Mouse (Mus musculus) forebrain, embryonic 15.5 days (tissue): ENCODE data around the gene Ptpn6. TPM values are rescaled to one million over a fixed set of nuclear protein-coding genes. Genes with fewer than 3 reads are reported as not detected.
A peak's percentile ranks its signal among the peaks of the same experiment; 100 is the strongest.

Experiments used
- ATAC-seq: fragments of 200-750 bp; cut with Nextera tagmentation; replicated peaks from 2 replicates; pipeline ENCODE4 v1.8.0; 2017; ENCODE audit warnings: mild to moderate bottlenecking, moderate TSS enrichment, moderate library complexity
- H3K27ac ChIP-seq: fragments of 300-500 bp; sonication (generic); replicated peaks from 2 replicates; pipeline ENCODE4 v1.5.1; 2015; ENCODE audit warnings: mild to moderate bottlenecking, inconsistent platforms
- H3K27me3 ChIP-seq: fragments of 300-500 bp; sonication (generic); 2 replicates; pipeline ENCODE4 v1.6.1; 2015; ENCODE audit warnings: inconsistent platforms
- H3K36me3 ChIP-seq: fragments of 300-500 bp; sonication (generic); 2 replicates; pipeline ENCODE4 v1.6.1; 2015; ENCODE audit warnings: mild to moderate bottlenecking, inconsistent platforms
- H3K4me1 ChIP-seq: fragments of 300-500 bp; sonication (generic); 2 replicates; pipeline ENCODE4 v1.6.1; 2015; ENCODE audit warnings: inconsistent platforms
- H3K4me2 ChIP-seq: fragments of 300-500 bp; sonication (generic); replicated peaks from 2 replicates; pipeline ENCODE4 v1.6.1; 2015; ENCODE audit warnings: mild to moderate bottlenecking, inconsistent platforms
- H3K4me3 ChIP-seq: fragments of 300-500 bp; sonication (generic); 2 replicates; pipeline ENCODE4 v1.5.1; 2015; ENCODE audit warnings: mild to moderate bottlenecking, inconsistent platforms
- H3K9ac ChIP-seq: fragments of 300-500 bp; sonication (generic); replicated peaks from 2 replicates; pipeline ENCODE4 v1.6.1; 2015; ENCODE audit warnings: mild to moderate bottlenecking, inconsistent platforms
- H3K9me3 ChIP-seq: fragments of 300-500 bp; sonication (generic); 2 replicates; pipeline ENCODE4 v1.6.1; 2016; ENCODE audit warnings: inconsistent platforms
- WGBS: fragments of 180-500 bp; shearing (Covaris S2); methylation state at CpG from one replicate; pipeline ENCODE4 v1.1.7; 2015; ENCODE audit warnings: mixed read lengths; 5-methylcytosine and 5-hydroxymethylcytosine counted together
- polyA plus RNA-seq: library from polyadenylated mRNA; unstranded; fragments of >200 nt; fragmentation: Nextera tagmentation; extraction: Ambion mirVana; gene quantifications from 2 replicates; pipeline ENCODE4 v1.2.1, GENCODE M21; 2015

The Ptpn6 gene
- polyA plus RNA-seq, 1 experiment from 2014 or later = 3.2 TPM

DNA sequence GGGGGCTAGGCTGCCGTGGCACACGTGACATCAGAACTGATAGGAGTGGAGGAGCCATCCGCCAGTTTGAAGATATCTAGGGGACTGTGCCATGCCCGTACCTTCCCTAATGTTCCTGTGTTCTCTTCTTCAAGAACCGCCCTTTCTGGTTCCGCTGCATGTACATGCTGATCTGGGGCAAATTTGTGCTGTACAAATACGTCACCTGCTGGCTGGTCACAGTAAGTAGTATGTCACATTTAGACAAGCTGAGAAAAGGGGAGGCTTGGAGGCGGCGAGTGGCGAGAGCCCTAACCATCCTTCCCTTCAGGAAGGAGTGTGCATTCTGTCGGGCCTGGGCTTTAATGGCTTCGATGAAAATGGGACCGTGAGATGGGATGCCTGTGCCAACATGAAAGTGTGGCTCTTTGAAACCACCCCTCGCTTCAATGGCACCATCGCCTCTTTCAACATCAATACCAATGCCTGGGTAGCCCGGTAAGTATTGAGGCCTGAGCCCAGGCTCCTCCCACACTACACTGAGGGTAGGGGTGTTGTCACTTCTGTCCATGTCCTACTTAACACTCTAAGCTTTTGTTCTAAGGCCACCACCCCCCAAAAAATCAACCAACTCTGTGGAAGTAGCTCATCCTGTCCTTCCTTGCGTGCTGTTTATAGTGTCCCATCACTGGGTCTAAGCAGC lies 36.3 kb downstream of the Ptpn6 start:
- H3K36me3 ChIP-seq = peaks cover 50% of the 10 kb centered on the region
- peak; percentile 21 for ATAC-seq
- no peak overlapping the region for H3K4me3 ChIP-seq
- no peaks in the 10 kb centered on the region for H3K27me3 ChIP-seq
- 93% methylated on average over 17 of the region's 17 CpGs for WGBS
- H3K27ac ChIP-seq = no peak overlapping the region
- no peak overlapping the region for H3K9ac ChIP-seq
- no peaks in the 10 kb centered on the region for H3K4me1 ChIP-seq
- H3K9me3 ChIP-seq = no peaks in the 10 kb centered on the region
- H3K4me2 ChIP-seq = no peak overlapping the region

DNA sequence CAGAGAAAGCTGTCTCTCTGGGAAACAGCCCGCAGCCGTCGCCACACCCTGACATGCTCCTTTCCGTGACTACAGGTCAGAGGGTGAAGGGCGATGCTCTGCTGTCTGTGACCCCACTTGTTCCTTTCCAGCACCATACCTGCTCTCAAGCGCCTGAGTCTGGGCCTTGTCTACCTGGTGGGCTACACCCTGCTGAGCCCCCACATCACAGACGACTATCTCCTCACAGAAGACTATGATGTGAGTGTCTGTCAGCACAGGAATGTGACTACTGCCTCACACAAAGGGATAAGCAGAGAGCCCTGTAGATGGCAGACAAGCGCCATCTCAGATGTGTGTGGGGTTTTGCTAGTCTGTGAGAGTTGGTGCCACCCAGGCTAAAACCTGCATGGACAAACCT lies 37.2 kb downstream of the Ptpn6 start:
- no peak overlapping the region for H3K9ac ChIP-seq
- H3K27me3 ChIP-seq = no peaks in the 10 kb centered on the region
- H3K27ac ChIP-seq = no peak overlapping the region
- no peak overlapping the region for H3K4me2 ChIP-seq
- no peak overlapping the region for H3K4me3 ChIP-seq
- H3K9me3 ChIP-seq = no peaks in the 10 kb centered on the region
- WGBS = 83% methylated on average over 8 of the region's 8 CpGs
- H3K36me3 ChIP-seq = peaks cover 50% of the 10 kb centered on the region
- H3K4me1 ChIP-seq = no peaks in the 10 kb centered on the region
- ATAC-seq = peak; percentile 42; the same call in 1 of the 2 replicates

DNA sequence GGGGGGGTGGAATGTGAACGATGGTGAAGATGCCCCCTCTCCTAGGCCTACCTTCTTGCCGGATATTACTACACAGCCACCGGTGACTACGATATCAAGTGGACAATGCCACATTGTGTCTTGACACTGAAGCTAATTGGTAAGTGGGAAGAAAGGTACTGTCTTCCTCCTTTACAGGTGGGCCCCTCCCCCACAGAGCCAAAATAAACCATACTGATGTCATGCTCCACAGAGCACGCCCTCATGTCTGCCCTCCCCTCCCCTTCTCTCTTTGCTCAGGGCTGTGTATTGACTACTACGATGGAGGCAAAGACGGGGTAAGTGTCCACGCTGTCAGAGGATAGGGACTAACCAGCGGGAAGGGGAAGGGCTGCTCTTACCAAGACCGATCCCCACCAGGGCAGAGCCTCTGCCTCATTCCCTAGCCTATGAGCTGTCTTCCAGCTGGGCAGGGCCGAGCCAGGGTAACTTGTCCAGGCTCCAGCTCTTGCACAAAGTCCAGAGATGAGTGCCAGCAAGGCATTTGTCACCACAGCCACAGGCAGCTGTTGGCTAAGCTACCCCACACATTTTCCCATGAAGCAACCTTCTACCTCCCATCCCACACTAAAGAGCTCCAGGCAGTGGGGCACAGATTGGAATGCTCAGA lies 38.4 kb downstream of the Ptpn6 start:
- Histone ChIP-seq H3K4me3 (no peak overlapping the region), H3K4me2 (no peak overlapping the region), H3K4me1 (no peaks in the 10 kb centered on the region), H3K27me3 (no peaks in the 10 kb centered on the region), H3K9me3 (no peaks in the 10 kb centered on the region), H3K9ac (no peak overlapping the region), H3K36me3 (peaks cover 45% of the 10 kb centered on the region), H3K27ac (no peak overlapping the region)
- 0 out of 2 replicates have a peak, but pooled peaks have one; percentile 15 for ATAC-seq
- 89% methylated on average over 11 of the region's 11 CpGs for WGBS

DNA sequence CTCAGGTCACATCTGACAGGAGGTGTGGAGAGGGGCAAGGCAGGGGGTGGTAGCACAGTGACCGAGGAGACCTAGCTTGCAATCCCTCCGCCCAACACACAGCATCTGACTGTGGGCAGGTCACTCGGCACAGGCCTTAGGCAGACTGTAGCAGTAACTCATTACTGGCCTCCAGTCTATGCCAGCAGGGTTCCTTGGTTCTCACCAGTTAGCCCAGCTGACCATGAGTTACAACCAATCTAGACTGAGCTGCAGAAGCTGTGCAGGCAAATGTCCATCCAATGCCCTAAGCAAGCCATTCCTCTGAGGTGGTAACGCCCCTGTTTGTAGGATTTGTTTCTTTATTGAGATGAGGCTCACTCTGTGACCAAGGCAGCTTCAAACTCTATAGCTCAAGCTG lies 39.1 kb downstream of the Ptpn6 start:
- whole genome bisulfite sequencing = 88% methylated on average over 4 of the region's 4 CpGs
- no peak for ATAC-seq
- H3K4me2 ChIP-seq = no peak overlapping the region

DNA sequence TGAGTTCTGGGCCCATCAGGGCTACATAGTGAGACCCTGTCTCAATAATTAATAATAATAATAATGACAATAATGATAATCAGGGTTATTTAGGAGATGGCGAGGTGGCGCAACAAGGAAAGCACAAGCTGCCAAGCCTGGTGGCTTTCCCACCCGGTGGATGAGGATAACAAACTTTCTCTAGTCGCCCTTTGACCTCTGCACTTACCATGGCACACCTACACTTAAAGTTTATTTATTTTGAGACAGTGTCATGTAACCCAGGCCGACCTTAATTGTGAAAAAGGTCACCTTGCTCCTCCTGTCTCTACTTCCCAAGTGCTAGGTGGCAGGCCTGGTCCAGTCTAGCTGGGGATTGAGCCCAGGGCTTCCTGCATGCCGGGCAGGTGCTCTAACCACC lies 39.8 kb downstream of the Ptpn6 start:
- Histone ChIP-seq H3K4me1 (peaks cover 10% of the 10 kb centered on the region), H3K36me3 (peaks cover 32% of the 10 kb centered on the region)

More for the DNA sequence above, 39.1 kb downstream of the Ptpn6 start:
- Histone ChIP-seq H3K9ac (no peak overlapping the region), H3K27me3 (no peaks in the 10 kb centered on the region), H3K9me3 (no peaks in the 10 kb centered on the region), H3K4me1 (peaks cover 5% of the 10 kb centered on the region), H3K36me3 (peaks cover 38% of the 10 kb centered on the region), H3K27ac (no peak overlapping the region), H3K4me3 (no peak overlapping the region)

DNA sequence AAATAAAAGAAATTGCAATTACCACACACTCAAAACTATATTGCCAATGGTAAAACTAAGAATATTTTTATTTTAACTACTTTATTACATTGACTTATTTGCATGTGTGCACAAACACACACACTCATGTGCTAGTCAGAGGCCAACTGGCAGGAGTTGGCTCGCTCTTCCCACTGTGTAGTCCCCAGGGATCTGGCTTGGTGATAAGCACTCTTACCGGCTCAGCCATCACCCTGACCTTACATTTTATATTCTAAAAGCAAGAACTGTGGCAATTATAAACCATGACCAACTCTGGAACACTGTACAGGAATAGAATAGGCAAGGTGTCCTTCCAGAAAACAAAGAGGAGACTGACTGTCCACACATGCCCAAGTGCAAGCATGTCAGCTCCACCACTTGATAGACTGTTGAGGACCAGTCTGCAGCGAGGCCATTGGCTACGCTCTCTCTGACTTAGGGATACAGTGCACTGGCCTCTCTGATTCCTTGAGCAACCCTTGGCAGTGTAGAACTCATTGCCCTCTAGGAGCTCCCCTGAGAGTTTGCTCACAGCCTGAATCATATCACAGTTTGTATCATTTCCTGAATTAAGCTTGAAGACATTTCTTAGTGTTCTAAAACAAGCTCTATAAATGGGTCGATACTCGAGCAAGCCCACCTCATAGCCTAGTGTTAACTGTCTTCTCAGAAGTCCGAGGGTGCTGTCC lies 41.9 kb downstream of the Ptpn6 start:
- Histone ChIP-seq H3K4me3 (no peak overlapping the region), H3K27ac (no peak overlapping the region), H3K4me1 (peaks cover 10% of the 10 kb centered on the region), H3K36me3 (peaks cover 11% of the 10 kb centered on the region), H3K9me3 (no peaks in the 10 kb centered on the region), H3K27me3 (no peaks in the 10 kb centered on the region), H3K9ac (no peak overlapping the region), H3K4me2 (no peak overlapping the region)
- WGBS = 93% methylated on average over 7 of the region's 7 CpGs
- ATAC-seq = no peak

More for the DNA sequence above, 39.8 kb downstream of the Ptpn6 start:
- ATAC-seq = no peak
- Histone ChIP-seq H3K4me2 (no peak overlapping the region), H3K27me3 (no peaks in the 10 kb centered on the region), H3K9ac (no peak overlapping the region), H3K27ac (no peak overlapping the region), H3K9me3 (no peaks in the 10 kb centered on the region), H3K4me3 (no peak overlapping the region)
- 87% methylated on average over 6 of the region's 6 CpGs for WGBS

DNA sequence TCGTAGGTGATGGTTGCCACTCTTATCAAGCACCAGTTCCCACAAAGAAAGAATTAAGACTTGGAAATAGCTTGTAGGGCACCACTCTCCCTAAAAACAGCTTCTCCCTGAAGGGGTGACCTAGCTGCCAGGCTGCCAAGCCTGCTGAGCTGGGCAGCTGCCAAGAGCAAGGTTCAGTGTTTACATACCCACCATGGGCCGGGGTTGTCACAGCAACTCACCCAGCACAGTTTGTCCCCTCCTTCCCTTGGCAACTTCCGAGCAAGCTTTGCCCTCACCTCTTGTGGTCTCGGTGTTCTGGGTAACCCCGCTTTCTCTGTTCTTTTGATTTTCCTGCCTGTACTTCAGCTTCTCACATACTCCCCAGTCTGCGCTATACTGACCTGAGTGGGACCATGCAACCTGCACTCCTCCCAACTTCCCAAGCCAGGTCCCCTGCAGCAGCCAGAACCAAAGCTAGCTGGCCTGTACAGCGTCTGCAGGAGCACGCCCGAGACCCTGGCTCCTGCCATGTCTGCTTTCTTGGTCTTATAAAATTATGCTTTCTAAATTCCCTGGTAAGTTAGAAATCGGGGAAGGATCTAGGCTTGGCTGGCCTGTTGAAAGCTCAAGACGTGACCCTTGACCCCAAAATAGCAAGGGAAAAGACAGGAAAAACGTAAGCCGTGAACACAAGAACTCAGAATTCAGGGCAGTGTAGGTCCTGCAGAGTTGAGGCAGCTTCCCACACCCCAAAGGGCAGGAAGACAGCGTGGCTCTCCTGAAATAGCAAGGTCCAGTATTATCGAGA lies 44.2 kb downstream of the Ptpn6 start:
- no peak overlapping the region for H3K4me2 ChIP-seq
- no peak overlapping the region for H3K9ac ChIP-seq
- 69% methylated on average over 15 of the region's 15 CpGs for WGBS
- peak overlapping the region; percentile 39 for H3K27ac ChIP-seq
- ATAC-seq = peak; percentile 72
- H3K9me3 ChIP-seq = no peaks in the 10 kb centered on the region
- H3K4me3 ChIP-seq = no peak overlapping the region
- H3K4me1 ChIP-seq = peaks cover 10% of the 10 kb centered on the region
- H3K27me3 ChIP-seq = no peaks in the 10 kb centered on the region
- peaks cover 3% of the 10 kb centered on the region; the same call in 1 of the 2 replicates for H3K36me3 ChIP-seq

DNA sequence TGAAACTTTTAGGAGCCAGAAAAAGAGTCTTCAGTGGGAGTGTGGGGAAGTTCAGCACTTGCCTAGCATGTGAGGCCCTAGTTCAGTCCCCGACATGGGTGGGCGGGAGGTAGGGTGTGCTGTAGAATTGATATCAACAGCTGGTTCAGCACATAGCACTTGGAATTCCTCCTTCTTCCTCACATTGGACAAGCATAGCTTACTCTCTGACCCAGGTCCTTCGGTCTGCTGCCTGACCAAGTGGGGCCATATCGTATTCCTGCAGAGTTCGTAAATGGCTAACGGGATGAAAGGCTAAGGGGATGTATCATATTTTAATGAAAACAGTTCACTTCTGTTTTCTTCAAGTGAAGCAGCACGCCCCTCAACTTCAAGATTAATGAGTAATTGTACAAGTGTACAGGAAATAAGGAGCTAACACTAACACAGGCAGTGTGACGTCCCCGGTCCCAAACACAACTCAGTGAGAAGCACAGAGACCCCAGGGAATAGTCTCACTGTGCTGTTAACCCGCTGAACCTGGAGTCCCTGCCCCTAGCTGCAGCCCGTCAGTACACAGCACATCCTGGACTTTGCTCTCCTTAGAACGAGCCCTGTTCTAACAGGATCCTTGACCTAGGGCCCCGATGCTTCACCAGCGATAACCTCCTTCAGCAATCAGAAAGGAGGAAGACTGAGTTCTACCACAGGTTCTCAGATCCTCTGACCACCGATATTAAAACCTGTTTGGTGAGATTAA lies 45.1 kb downstream of the Ptpn6 start:
- peak overlapping the region; percentile 39 for H3K27ac ChIP-seq
- no peak for ATAC-seq
- no peak overlapping the region for H3K9ac ChIP-seq
- 77% methylated on average over 15 of the region's 15 CpGs for WGBS
- no peaks in the 10 kb centered on the region for H3K27me3 ChIP-seq
- no peak overlapping the region for H3K4me2 ChIP-seq
- H3K4me1 ChIP-seq = peaks cover 10% of the 10 kb centered on the region
- no peak overlapping the region for H3K4me3 ChIP-seq
- H3K36me3 ChIP-seq = no peaks in the 10 kb centered on the region
- H3K9me3 ChIP-seq = no peaks in the 10 kb centered on the region

DNA sequence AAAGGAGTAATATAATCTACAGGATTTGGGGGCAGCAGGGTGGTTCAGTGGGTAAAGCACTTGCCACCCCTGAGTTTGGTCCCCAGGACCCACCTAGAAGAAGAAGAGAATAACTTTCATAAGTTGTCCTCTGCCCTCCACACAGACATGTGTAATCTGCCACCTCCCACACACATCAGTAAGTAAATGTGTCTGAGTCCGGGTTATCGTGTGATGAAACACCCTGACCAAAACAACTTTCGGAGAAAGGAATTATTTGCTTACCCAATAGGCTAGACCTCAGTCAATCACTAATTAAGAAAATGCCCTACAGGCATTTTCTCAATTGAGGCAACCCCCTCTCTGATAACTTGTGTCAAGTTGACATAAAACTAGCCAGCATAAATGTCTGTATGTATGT lies 48.0 kb downstream of the Ptpn6 start:
- H3K27ac ChIP-seq = no peak overlapping the region
- no peaks in the 10 kb centered on the region for H3K9me3 ChIP-seq
- H3K4me2 ChIP-seq = no peak overlapping the region
- no peak for ATAC-seq
- H3K4me1 ChIP-seq = peaks cover 10% of the 10 kb centered on the region
- 94% methylated on average over 3 of the region's 3 CpGs for WGBS
- H3K36me3 ChIP-seq = no peaks in the 10 kb centered on the region
- H3K9ac ChIP-seq = no peak overlapping the region
- no peak overlapping the region for H3K4me3 ChIP-seq
- no peaks in the 10 kb centered on the region for H3K27me3 ChIP-seq

DNA sequence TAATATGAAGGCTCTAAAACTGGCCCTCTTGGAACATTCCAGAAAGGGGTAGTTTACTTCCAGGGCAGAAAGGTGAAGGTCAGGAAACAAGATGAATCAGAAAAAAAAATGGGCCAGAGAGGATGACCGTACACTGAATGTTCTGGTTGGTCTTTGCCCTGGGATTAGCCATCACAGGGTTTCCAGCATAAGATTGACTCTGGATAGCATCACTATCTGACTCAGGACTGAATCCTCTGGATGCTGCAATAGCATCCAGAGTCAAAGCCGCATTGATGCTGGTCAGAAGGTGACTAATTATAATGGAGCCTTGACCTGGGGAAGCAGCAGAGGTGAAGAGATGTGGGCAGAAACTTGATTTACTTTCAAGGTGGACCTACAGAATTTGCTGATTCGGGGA lies 49.5 kb downstream of the Ptpn6 start:
- H3K4me2 ChIP-seq = no peak overlapping the region
- H3K9ac ChIP-seq = no peak overlapping the region
- H3K9me3 ChIP-seq = no peaks in the 10 kb centered on the region
- WGBS = 98% methylated on average over 3 of the region's 3 CpGs
- no peak overlapping the region for H3K4me3 ChIP-seq
- H3K27ac ChIP-seq = no peak overlapping the region
- H3K4me1 ChIP-seq = peaks cover 2% of the 10 kb centered on the region
- no peak for ATAC-seq
- H3K36me3 ChIP-seq = no peaks in the 10 kb centered on the region
- H3K27me3 ChIP-seq = no peaks in the 10 kb centered on the region

DNA sequence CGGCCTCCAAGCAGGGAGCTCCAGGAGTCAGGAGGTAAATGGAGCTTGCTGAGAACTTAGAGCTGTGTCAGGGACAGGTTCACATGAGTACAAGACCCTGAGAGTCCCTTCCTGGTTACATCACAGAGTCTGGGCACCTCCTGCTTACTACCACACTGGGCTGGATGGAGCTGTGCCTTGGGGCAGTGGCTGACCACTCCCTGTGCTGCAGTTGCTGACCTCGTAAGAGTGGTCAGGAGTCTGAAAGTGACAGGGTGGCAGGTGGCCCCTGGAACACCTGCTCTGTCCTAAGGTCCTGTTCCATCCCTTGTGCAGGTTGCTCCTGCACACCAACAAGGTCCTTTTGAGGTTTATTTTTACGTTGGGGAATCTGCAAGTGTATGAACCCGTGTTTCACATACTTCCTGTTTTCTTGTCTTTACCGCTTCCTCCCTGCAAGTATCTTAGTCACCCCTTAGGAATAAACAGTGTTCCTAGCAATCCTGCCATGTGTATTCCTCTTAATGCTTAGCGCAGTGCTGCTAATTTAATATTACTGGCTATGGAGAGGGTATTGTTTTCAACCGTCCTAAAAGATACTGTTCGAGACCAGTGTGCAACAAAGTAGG lies 50.3 kb downstream of the Ptpn6 start:
- Histone ChIP-seq H3K9me3 (no peaks in the 10 kb centered on the region), H3K4me1 (no peaks in the 10 kb centered on the region), H3K9ac (no peak overlapping the region), H3K4me2 (no peak overlapping the region), H3K27ac (no peak overlapping the region), H3K36me3 (no peaks in the 10 kb centered on the region), H3K27me3 (no peaks in the 10 kb centered on the region), H3K4me3 (no peak overlapping the region)
- no peak for ATAC-seq
- 90% methylated on average over 8 of the region's 8 CpGs for WGBS
